Mouse (Mus musculus): ENCODE data around the gene Pdss2.

GRCm38 (mm10) chr10:43466223-43466622 lies 244.9 kb downstream of the Pdss2 start:
- no peak for TF ChIP-seq CHD2 (IDR thresholded peaks at IDR 0.05; ENCODE audit: low read depth, low read length)
- no peak for TF ChIP-seq MAFK (IDR thresholded peaks at IDR 0.05; ENCODE audit: insufficient read depth, low read depth, low read length)

Data from ES-E14 (cell line).